Comparison of ENCODE assay signal across 9 mouse cellular contexts in the genomic region with DNA sequence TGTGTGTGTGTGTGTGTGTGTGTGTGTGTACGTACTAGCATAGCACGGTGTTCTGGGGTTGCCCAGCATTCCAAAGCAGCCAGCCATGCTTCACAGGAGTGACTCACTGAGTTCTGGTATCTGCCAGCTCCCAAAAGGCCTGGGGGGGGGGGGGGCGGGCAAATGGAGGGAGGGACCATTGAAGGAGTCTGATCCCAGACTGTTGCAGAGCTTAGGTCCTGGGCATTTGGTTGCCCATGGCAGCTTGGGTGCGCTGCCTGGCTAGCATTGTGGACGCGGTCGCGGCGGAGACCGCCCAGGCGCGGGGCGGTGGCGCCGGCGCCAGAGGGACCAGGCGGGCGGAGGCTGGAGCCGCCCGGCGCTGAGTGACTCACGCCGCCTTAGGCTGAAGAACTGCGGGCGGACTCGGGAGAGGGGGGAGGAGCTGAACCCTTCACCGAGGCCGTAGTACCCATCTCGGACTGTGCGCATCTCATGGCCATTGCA. TPM values are rescaled to one million over a fixed set of nuclear protein-coding genes. Genes with fewer than 3 reads are reported as not detected.
DNase-seq lines count a peak whose midpoint lies in the region; ATAC-seq and TF ChIP-seq lines count a peak whose summit lies in the region.
"Had no signal": no experiment of that assay in that cellular context is flagged by ENCODE, and none has a peak within 500 bp of the region (broad histone marks: within the 10 kb centered on the region; RNA-seq: fewer than 3 reads in every experiment).

No protein-coding gene starts in this region.

- no peak for TF ChIP-seq CTCF in stomach, postnatal 0 days (IDR thresholded peaks at IDR 0.05; ENCODE audit: low read depth)

- WGBS in kidney, embryonic 14.5 days, result under 1% methylated on average over 30 of the region's 30 CpGs
- WGBS in heart, embryonic 15.5 days, result under 1% methylated on average over 30 of the region's 30 CpGs
- WGBS in liver, embryonic 15.5 days (ENCODE audit: insufficient replicate concordance), result 1% methylated on average over 30 of the region's 30 CpGs
- WGBS in stomach, postnatal 0 days, result under 1% methylated on average over 28 of the region's 30 CpGs

- ATAC-seq in kidney, embryonic 14.5 days (ENCODE audit: low FRiP score, low TSS enrichment), result peak; percentile 29; the same call in 1 of the 2 replicates
- peak; percentile 42; the same call in 1 of the 2 replicates for ATAC-seq in heart, embryonic 15.5 days (replicated peaks; ENCODE audit: insufficient number of reproducible peaks, insufficient read depth, low FRiP score, low read depth)
- no peak for ATAC-seq in liver, embryonic 15.5 days (ENCODE audit: insufficient read depth)
- ATAC-seq in stomach, postnatal 0 days (ENCODE audit: low FRiP score, low TSS enrichment), result peak; percentile 91

- H3K9ac ChIP-seq in kidney, embryonic 14.5 days (ENCODE audit: low read depth, low read length), result no peak overlapping the region
- H3K9ac ChIP-seq in heart, embryonic 15.5 days, result no peak overlapping the region
- H3K9ac ChIP-seq in liver, embryonic 15.5 days, result no peak overlapping the region
- H3K9ac ChIP-seq in stomach, postnatal 0 days (ENCODE audit: low read length), result no peak overlapping the region; the same call in 1 of the 2 replicates

- no peak for TF ChIP-seq EP300 in stomach, postnatal 0 days (optimal IDR thresholded peaks at IDR 0.05)

- no peaks in the 10 kb centered on the region for H3K36me3 ChIP-seq in kidney, embryonic 14.5 days (ENCODE audit: control insufficient read depth, insufficient read depth, low read length)
- no peaks in the 10 kb centered on the region for H3K36me3 ChIP-seq in heart, embryonic 15.5 days
- H3K36me3 ChIP-seq in liver, embryonic 15.5 days (replicated peaks), result no peaks in the 10 kb centered on the region
- H3K36me3 ChIP-seq in stomach, postnatal 0 days (ENCODE audit: control insufficient read depth, insufficient read depth, low read length), result no peaks in the 10 kb centered on the region

- peaks cover 17% of the 10 kb centered on the region for H3K4me1 ChIP-seq in kidney, embryonic 14.5 days (ENCODE audit: control insufficient read depth, insufficient read depth, low read length)
- peaks cover 55% of the 10 kb centered on the region for H3K4me1 ChIP-seq in heart, embryonic 15.5 days (replicated peaks)
- H3K4me1 ChIP-seq in liver, embryonic 15.5 days (replicated peaks), result peaks cover 53% of the 10 kb centered on the region
- H3K4me1 ChIP-seq in stomach, postnatal 0 days (replicated peaks; ENCODE audit: control insufficient read depth, insufficient read depth), result 0 out of 2 replicates have a peak, but pooled peaks cover 3% of the 10 kb centered on the region

- H3K27me3 ChIP-seq in kidney, embryonic 14.5 days (ENCODE audit: control insufficient read depth, insufficient read depth, low read length), result peaks cover 91% of the 10 kb centered on the region
- peaks cover 89% of the 10 kb centered on the region for H3K27me3 ChIP-seq in heart, embryonic 15.5 days
- H3K27me3 ChIP-seq in liver, embryonic 15.5 days, result peaks cover 97% of the 10 kb centered on the region
- H3K27me3 ChIP-seq in stomach, postnatal 0 days (ENCODE audit: control insufficient read depth, insufficient read depth, low read length), result peaks cover 24% of the 10 kb centered on the region

- H3K4me2 ChIP-seq in kidney, embryonic 14.5 days (replicated peaks; ENCODE audit: low read depth, low read length), result peak overlapping the region; percentile 19; the same call in 1 of the 2 replicates
- H3K4me2 ChIP-seq in heart, embryonic 15.5 days, result peak overlapping the region; percentile 34
- H3K4me2 ChIP-seq in liver, embryonic 15.5 days, result peak overlapping the region; percentile 25; the same call in 1 of the 2 replicates
- peak overlapping the region; percentile 35 for H3K4me2 ChIP-seq in stomach, postnatal 0 days (replicated peaks; ENCODE audit: low read depth)

- H3K27ac ChIP-seq in kidney, embryonic 14.5 days (ENCODE audit: low read depth, low read length), result no peak overlapping the region
- H3K27ac ChIP-seq in heart, embryonic 15.5 days, result no peak overlapping the region
- H3K27ac ChIP-seq in liver, embryonic 15.5 days (replicated peaks), result no peak overlapping the region
- H3K27ac ChIP-seq in stomach, postnatal 0 days (replicated peaks), result no peak overlapping the region
- H3K27ac ChIP-seq: macrophage had no signal

- no peak for DNase-seq in kidney, postnatal 14 days
- DNase-seq in adrenal gland, postnatal 25 days, result peak; percentile 64
- peak; percentile 80 for DNase-seq in stomach, postnatal 0 days (ENCODE audit: low spot score)
- no peak for DNase-seq in thymus, postnatal 14 days
- no peak for DNase-seq in ovary, postnatal 10 days (ENCODE audit: low spot score)

- no peaks in the 10 kb centered on the region for H3K9me3 ChIP-seq in kidney, embryonic 14.5 days (ENCODE audit: control insufficient read depth, low read length)
- no peaks in the 10 kb centered on the region for H3K9me3 ChIP-seq in heart, embryonic 15.5 days (replicated peaks)
- H3K9me3 ChIP-seq in liver, embryonic 15.5 days (replicated peaks), result no peaks in the 10 kb centered on the region
- H3K9me3 ChIP-seq in stomach, postnatal 0 days (ENCODE audit: control insufficient read depth, low read length), result no peaks in the 10 kb centered on the region

- 0 out of 2 replicates have a peak overlapping the region, but pooled peaks have one; percentile 11 for H3K4me3 ChIP-seq in kidney, embryonic 14.5 days (ENCODE audit: low read length)
- peak overlapping the region; percentile 20 for H3K4me3 ChIP-seq in heart, embryonic 15.5 days
- no peak overlapping the region for H3K4me3 ChIP-seq in liver, embryonic 15.5 days (replicated peaks)
- peak overlapping the region; percentile 24 for H3K4me3 ChIP-seq in stomach, postnatal 0 days (ENCODE audit: low read depth, low read length)

RNA-seq across cellular contexts. Expression of a gene that starts 3.7 kb away (rescaled TPM):
- polyA plus RNA-seq in kidney, embryonic 14.5 days (2014; fragmentation: Nextera tagmentation; extraction: Ambion mirVana), result not detected in 2 replicates
- 0.33 and 0.48 TPM in 2 replicates for total RNA-seq in adrenal gland, postnatal 25 days (2021)
- 0.11 and 0.16 TPM in 2 replicates for polyA plus RNA-seq in heart, embryonic 15.5 days (2015; fragmentation: Nextera tagmentation; extraction: Ambion mirVana)
- 0.03 TPM in 1 of 2 replicates, not detected in the other for polyA plus RNA-seq in liver, embryonic 15.5 days (2015; fragmentation: Nextera tagmentation; extraction: Ambion mirVana)
- polyA plus RNA-seq in stomach, postnatal 0 days (2015; fragmentation: Nextera tagmentation; extraction: Ambion mirVana), result 1.3 TPM in 2 replicates
- polyA plus RNA-seq: macrophage had no signal

RNA-seq across cellular contexts. Expression of a gene that starts 14.9 kb away (rescaled TPM):
- not detected in 2 replicates for polyA plus RNA-seq in kidney, embryonic 14.5 days (2014; fragmentation: Nextera tagmentation; extraction: Ambion mirVana)
- total RNA-seq in adrenal gland, postnatal 25 days (2021), result 0.52 TPM in 1 of 2 replicates, not detected in the other
- 0.13 and 0.58 TPM in 2 replicates for polyA plus RNA-seq in heart, embryonic 15.5 days (2015; fragmentation: Nextera tagmentation; extraction: Ambion mirVana)
- polyA plus RNA-seq in liver, embryonic 15.5 days (2015; fragmentation: Nextera tagmentation; extraction: Ambion mirVana), result 0.05 and 0.17 TPM in 2 replicates
- polyA plus RNA-seq in stomach, postnatal 0 days (2015; fragmentation: Nextera tagmentation; extraction: Ambion mirVana), result 3.2 and 3.8 TPM in 2 replicates
- polyA plus RNA-seq: macrophage had no signal

Comparison
In these comparisons a context has a peak if more than half of its experiments do, and no peak if none do; other contexts are left out.
1. DNase-seq: peak in adrenal gland, postnatal 25 days (single experiment) and stomach, postnatal 0 days (single experiment); none in kidney, postnatal 14 days (single experiment), thymus, postnatal 14 days (single experiment) and ovary, postnatal 10 days (single experiment).
2. Peak in every context shown above with its lines, with median percentiles within 50 percentile points of each other: H3K4me2 ChIP-seq.